Mouse (Mus musculus) layer of hippocampus, adult 8-10 months (tissue): Measurements from ENCODE around the gene Tmcc1. TPM values are rescaled to one million over a fixed set of nuclear protein-coding genes. Genes with fewer than 3 reads are reported as not detected.
A peak's percentile ranks its signal among the peaks of the same experiment; 100 is the strongest.

Experiments
- DNase-seq, 2 experiments: peaks; one replicate each; pipeline ENCODE4 v3.0.0; 2022; ENCODE audit warnings: low spot score in 2 of 2
- total RNA-seq, 4 experiments: library from RNA; stranded (reverse); gene quantifications; 2 replicates each; pipeline ENCODE4 v1.2.4; 2022

Gene Tmcc1
- total RNA-seq, 4 experiments from 2014 or later = 80.2 to 90.1 (median 85.2) TPM

DNA sequence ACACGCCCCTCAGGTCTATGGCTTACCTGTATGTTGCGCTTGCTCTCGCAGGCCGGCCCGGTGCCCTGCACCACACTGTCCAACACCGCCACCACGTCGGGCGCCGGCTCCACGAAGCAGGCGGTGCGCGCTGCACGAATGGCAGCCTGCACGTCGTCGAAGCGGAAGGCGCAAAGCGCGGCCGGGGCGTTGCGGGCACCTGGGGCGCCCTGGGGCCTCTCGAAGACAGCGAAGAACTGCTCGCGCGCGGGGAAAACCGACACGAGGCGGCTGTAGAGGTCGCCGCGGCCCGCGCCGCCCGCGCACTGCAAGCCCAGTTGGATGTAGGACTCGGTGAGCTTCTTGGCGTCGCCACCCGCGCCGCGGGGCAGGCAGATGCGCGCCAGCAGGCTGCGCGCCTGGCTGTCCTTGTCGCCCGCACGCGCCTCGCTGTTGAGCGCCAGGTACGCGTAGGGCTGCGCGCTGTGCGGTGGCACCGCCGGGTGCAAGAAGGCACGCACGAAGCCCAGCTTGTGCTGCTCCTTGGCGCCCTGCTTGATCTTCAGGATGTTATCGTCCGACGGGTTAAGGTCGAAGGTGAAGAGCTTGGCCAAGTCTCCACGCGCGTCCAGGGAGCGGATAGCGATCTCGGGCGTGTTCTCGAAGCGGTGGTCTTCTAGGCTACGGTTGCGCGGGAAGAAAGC lies 199.7 kb downstream of the Tmcc1 start:
- DNase-seq = no peak

DNA sequence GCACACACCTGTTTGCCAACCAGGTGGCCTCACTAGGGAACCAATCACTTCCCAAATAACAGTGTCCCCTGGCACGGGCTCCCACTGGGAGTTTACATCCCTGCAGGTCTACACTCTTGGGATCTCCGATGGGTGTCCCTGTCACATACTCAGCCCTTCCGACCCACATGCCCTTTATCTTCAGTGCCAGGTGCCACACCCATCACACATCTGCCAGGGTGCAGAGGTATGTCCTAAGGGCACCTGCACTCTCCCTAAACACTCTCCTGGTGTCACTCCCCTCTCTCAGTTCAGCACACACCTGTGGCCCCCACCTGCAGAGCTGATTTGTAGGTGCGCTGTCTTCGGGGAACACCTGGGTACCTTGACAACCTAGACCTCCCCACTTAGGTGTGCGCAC lies 200.3 kb downstream of the Tmcc1 start:
- no peak for DNase-seq

DNA sequence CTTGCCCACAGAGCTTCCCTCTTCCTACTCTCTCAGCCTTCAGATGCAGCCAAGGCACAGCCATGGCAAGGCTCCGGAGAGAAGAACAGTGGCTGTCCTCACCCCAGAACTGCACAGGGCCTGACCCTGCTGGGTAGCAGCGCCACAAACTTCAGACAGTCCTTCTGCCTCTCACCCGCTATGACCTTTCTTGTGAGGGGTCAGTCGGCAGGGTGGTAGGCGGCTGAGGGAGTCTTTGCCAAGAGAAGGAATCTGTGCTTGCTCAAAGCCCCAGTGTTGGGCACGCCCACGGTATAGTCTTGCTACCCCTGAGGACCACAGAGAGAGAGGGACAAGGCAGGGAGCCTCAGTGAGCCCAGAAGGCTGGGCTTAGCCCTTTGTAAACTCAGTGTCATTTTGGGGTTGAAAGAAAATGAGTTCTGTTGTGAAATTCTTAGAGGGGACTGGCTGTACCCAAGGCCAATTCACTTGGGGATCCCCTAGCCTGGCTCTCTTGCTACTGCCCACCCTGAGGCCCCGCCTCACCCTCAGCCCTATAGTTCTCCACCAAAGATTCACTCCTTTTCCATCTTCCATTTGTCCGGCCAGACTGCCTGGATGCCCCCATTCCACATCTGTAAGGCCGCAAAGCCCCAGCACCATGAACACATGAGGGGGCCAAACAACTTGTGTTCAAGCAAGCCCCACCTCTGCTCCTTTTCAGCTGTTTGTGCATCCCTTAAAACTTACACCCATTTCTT lies 201.2 kb downstream of the Tmcc1 start:
- no peak for DNase-seq

DNA sequence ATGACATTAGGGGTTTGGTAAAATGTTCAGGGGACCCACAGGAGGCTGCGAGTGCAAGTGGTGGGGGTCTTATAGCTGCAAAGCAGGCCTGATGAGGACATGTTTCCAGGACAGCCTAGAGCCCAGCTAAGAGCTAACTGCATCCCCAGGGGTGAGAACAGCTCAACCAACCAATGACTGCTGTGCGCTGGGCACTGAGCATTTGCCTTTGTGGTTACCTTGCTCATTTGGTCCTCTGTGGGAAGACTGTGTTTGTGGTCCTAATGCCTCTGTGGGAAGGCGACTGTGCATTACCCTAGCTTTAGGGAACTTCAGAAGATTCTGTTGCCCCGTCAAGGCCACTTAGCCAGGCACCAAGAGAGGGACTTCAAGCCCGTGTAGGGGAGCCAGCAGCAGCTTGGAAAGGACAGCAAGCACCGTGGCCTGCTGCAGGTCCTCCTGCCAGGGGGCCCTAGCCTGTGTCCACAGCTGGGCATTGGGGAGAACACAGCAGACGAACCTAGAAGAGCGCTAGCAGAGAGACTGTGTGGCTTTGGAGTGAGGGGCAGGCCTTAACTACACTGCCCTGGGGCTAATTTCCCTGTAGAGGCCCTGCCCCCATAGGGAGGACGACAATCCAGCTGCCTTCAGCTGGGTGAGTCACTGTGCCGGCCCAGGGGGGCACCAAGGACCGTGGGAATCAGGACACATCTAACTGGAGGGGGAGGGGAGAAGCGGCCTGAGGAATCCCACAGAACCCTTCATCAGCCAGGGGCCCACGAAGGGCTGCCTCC lies 202.0 kb downstream of the Tmcc1 start:
- no peak for DNase-seq

DNA sequence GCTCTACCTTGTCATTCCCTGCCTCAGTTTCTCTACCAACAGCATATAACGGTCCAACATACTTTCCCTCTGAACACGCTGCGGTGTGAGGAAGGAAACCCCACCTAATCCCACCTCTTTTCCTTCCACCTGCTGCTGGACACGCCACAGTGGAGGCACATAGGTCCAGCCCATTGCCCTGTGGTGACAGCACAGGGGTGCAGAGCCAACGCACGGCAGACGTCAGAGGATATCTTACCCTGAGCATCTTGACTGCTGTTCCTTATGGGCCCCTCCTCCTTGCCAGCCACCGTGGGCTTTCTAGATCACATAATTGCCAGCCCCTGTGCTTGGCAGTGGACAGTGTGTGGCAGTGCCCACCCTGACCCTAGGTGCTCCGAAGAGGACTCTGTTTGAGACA lies 202.8 kb downstream of the Tmcc1 start:
- DNase-seq = no peak

DNA sequence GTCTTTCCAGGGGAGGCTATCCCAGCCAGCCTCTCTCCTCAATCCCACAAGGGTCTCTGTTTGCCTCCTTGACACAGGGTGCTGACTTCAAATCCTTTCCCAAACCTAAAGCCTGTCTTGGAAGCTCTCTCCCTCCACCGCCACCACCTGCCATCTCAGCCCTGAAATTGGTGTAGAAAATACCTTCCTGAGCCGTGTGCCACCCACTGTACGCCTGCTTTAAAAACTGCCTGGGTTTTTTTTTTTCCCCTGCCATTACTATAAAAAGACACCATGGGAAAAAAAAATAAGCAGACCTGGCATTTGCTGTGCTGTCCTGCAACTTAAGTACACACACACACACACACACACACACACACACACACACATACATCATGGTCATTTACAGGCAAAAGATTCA lies 203.2 kb downstream of the Tmcc1 start:
- no peak for DNase-seq

DNA sequence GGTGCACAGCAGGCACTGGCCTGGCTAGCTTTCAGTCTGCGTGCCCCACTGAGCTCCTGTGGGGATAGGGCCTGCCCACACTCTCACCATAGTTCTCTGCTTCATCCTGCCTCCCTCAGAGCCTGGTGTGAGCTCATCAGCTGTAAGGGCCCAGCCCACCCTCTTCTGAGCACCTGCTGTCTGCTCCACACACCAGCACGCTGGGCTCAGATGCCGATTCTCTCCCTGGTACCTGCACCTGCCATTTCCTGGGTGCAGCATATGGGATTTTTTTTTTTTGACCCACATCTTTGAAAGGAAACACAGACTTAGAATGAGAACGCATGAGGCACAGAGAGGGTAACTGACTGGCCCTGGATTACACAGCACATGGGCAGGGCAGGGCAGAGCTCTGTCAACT lies 203.7 kb downstream of the Tmcc1 start:
- no peak for DNase-seq

DNA sequence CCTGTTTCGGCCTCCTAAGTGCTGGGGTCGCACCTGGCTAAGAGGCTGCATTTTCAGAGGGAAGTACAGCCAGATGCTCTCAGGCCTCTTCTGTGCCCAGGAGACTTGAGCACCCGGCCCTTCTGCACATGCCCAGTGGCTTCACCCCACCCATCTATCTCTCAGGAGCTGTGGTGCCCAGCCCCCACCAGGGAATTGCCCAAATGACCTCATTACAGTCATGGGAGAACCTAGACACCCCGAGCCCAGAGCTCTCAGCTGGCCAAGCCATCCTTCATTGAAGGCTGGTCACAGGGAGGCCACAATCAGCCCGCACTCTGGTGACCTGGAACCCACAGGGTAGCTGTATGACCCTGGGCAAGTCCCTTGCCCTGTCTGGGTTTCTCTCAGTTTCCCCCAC lies 204.3 kb downstream of the Tmcc1 start:
- no peak for DNase-seq

DNA sequence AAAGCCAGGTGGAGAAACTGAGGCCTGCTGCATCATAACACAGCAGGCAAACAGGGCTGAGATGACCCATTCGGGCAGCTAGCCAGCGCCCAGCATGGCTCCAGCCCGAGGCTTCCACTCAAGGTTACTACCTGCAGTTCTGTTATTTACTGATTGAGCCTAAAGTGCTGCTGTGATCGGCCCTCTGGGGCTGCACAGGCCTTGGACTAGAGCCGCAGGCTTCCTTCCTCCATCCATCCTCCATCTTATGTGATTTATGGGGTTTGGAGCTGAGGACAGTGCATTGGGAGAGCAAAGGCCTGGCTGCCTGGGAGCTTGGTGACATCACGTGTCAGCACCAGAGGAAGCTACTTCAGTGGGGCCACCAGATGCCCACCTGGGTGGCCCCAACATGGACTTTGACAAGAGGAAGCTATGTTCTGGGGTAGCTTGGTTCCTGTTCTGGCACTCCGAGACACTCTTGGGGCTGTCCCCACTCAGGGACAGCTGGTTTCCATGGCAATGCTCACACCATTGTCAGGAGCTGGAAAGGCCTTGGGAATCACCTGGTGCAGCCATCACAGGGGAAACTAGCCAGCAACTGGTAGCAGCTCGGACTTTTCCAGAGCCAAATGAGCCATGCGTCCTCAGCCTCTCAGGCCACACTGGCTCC lies 206.1 kb downstream of the Tmcc1 start:
- no peak for DNase-seq

DNA sequence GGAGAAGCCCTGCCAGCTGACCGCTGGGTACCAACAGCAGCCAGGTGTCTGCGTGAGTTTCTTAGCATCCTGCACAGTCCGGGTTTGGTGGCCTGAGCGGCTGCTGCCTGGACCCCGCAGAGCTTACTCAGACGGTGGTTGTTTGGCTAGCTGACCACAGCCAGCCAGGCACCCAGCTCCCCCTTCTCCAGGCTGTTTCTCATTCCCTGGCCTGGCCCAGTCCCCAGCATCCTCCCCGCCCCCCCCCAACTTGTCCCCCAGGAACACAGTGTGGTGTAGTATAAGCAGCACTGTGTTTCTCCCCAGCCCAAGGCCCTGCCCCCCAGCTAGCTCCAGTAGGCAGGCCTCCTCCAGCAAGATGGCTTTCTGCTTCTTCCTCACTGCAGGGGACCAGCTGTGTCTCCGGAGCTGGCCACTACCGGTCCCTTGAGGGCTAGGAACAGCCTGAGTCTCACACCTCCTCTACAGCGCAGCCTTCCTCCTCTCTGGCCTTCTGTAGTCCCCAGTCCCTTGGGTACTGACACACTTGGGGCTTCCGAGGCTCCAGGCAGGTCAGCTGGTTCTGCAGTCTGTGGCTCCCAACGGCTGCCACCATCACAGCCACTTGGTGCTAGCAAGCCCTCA lies 206.7 kb downstream of the Tmcc1 start:
- no peak for DNase-seq

DNA sequence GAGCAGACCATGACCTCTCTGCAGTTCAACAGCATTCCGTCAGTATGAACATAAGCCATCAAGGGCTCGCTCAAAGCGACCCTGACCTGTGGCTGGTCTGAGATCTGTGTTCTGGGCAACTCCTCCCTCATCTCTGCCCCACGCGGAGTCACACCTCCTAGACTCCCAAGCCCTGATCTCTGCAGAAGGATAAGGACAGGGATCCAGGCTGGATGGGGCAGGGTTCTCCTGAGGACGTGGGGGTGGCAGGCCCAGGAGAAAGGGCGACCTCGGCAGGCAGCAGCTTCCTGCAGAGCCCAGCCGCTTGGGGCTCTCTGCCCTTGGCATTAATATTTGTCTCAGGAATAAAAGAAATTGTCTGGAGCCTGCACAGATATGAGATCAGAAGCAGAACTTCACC lies 207.7 kb downstream of the Tmcc1 start:
- no peak for DNase-seq

DNA sequence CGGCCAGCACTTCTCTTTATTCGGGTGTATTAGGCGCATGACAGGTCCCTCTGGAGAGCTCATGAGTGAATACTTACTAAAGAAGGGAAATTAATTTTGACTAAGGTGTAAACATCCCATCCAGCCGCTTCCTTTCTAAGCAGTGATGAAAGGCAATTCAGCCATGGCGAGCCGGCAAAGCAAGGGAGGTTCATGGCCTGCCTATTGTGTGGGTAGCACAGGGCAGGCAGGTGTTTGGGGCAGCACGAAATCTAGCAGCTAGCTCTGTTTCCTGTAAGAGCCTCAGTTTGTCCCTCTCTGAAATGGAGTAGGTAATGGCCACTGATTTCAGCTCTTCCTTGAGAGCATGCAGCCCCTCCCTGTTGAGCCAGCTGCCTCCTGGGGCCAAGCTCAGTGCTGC lies 208.7 kb downstream of the Tmcc1 start:
- DNase-seq = no peak

DNA sequence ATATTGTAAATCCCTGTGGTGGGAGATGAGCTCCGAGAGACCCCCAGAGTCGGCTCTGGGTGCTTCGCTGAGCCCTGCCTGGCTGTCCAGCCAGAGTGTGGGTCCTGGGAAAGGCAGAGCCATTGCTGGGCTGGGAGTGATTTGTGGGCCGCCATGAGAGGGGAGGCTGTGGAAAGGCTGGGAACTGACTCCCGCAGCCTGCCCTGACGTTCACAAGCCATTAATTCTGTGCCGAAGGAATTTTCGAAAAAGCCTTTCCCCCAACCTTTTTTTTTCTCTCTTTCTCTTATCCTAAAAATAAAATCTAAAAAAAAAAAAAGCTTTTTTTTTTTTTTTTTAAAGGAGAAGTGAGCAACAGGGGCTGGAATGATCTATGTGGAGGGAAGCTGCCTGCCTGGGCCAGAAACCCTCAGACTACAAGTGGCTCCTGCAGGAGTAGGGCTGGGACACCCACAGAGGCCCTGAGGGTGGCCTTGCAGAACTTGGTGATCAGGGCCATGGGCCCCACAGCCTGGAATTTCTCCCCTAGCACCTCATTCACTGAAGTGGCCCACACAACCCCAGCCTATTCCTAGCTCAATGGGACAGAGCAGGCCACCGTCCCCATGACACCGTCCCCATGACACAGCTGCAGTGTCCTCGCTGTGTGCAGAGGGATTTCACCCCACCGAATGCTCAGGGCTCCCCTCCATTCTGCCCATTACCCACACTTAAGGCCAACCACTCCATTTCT lies 209.8 kb downstream of the Tmcc1 start:
- DNase-seq = no peak

DNA sequence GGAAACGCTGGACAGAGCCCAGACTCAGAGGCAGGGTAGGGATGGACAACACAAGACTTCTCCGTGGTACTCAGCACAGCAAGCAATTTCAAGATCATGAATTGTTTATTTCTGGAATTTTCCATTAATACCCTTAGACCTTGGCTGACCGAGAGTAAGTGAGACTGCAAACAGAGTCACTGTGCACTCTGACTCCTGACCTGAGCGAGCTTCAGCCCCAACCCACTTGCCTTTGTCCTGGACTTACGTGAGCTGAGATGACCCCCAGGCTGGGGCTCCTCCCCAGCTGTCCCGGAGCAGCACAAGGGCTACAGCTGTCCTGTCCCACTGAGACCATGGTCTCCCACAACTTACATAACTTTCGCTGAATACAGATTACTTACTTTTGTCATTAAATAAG lies 210.4 kb downstream of the Tmcc1 start:
- no peak for DNase-seq

DNA sequence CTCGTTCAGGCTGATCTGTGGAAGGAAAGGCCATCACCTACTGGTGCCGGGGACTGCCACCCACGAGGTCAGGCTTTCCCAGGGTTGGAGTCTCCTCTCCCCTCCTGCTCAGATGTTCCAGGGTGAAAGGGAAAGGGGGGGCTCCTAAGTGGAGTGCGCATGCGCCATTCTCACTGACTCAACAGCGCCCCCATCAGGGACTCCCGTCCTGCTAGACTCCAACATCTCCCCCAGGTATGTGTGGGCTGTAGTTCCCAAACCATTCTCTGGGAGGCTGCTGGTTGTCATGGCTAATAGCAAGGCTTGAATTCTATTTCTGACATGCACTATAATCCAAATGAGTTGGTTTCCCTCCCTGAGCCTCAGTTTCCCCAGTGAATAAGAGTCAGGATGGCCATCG lies 214.7 kb downstream of the Tmcc1 start:
- DNase-seq = no peak

DNA sequence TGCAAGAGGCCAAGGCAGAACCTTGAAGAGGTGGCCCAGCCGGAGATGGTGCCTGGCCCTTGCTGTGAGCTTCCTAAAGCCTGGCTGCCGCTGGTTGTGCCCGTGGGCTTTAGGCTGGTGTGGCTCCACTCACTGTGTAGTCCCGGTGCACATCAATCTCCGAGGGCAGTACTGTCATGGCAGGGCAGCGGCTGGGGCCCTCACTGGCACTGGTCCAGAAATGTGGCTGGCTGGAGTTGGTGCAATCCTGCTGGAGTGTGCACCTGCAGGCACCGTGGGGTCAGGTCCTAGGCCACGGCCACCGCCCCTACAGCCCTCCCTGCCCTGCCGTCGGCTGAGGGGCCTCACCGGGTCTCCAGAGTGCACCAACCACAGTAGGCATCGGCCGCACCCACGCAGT lies 215.5 kb downstream of the Tmcc1 start:
- no peak for DNase-seq

DNA sequence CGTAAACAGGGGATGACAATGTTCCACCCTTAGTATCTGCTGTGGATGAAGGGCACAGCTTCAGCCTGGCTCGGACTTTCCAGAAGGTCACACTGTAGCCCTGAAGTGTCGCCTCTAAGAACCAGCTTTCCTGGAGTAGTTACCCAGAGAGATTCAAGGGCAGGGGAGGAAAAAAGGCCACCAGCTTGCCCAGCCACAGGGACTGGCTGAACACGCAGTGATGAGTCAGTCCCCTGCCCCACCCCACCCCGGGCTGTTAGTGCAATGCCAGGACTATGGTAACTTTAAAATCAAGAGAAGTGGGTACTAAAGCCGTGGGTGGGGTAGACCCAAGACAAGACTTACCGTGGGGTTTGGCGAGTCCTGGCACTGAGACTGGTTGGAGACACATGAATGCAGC lies 217.7 kb downstream of the Tmcc1 start:
- DNase-seq = no peak

DNA sequence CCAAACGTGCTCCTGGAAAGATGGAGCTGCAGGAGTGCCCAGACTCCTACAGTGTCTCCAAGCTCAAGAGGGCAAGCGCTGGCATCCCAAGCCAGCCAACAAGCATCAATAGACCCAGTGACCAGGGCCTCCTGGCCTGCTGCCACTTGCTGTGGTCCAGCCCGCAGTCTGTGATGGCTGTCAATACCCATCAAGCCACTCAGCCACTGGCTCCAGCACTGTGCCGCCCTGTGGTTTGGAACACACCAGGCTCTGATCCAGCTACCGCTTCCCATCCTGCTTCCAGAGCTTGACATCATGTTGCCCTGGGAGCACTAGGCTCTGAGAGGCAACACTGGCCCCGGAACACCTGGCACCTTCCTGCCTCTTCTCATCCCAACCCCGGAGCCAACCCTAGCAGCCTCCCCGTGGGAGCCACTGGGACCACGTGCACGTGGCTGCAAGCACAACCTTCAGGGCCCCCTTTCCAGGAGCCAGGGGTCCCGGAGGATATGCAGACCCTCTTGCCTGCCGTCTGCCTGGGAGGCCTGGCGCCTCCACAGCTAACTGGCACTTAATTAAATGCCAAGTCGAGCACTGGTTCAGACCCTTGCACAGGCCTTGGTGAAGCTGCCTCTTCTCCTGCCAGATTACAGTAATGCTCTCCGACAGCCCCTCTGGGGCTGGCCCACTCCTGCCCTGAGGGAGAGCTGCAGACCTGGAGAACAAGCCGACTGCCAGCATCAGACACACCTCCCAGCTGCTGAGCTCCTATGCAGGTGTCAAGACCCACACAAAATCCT lies 219.2 kb downstream of the Tmcc1 start:
- DNase-seq = peak; percentile 57 to 59

DNA sequence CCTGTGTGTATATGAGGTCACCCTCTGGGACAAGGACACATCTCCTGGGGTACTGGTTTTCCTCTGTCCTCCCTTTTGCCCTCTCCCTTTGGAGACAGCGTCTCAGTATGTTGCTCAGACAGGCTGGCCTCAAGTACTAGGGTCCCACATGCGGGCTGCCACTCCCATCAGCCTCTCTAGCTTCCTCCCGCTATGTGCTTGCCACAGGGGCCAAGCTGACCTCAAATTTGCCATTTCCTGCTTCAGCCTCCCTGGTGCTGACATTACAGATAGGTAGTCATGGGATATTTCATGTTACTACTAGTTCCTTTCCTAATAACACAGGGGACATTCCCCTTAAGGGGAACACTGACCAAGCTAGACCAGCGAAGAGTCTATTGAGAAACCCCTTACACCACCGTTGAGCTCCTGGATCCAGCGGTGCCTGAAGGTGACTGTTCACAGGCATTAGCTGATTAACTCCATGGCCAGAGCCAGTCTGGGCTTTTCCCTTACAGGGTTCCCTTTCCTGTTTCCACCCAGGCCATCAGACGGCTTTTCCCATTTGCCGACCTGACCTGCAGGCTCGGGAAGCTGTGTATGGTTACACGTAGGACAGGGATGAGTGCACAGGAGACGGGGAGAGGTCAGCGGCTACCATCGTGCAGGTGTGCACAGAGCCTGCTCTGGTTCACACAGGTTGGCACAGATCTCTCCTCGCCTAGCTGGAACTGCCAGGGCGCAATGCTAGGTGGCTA lies 220.0 kb downstream of the Tmcc1 start:
- DNase-seq = no peak
